Mouse (Mus musculus) stomach, postnatal 0 days (tissue): ENCODE results near the gene Sptbn2.

Source experiments
- CTCF ChIP-seq: IDR thresholded peaks from 2 replicates; pipeline ENCODE4 v1.5.1; 2016; ENCODE audit warnings: antibody characterized with exemption, low read depth, mild to moderate bottlenecking, moderate library complexity
- EP300 ChIP-seq: optimal IDR thresholded peaks from 2 replicates; pipeline ENCODE3; 2016; ENCODE audit warnings: antibody characterized with exemption

DNA sequence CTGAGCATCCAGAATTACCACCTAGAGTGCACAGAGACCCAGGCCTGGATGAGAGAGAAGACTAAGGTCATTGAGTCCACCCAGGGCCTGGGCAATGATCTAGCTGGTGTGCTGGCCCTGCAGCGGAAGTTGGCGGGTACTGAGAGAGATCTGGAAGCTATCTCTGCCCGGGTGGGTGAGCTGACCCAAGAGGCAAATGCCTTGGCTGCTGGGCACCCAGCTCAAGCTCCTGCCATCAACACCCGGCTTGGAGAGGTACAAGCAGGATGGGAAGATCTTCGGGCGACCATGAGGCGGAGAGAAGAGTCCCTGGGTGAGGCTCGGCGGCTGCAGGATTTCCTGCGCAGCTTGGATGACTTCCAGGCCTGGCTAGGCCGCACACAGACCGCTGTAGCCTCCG, 26.9 kb downstream of the Sptbn2 start:
- TF ChIP-seq CTCF (no peak), EP300 (no peak)
